Comparison of ENCODE assay signal across 16 mouse cellular contexts in genomic region chr7:101516460-101516859, GRCm38 (mm10).
DNase-seq lines count a peak whose midpoint lies in the region; ATAC-seq and TF ChIP-seq lines count a peak whose summit lies in the region.
"Had no signal": no experiment of that assay in that cellular context is flagged by ENCODE, and none has a peak within 500 bp of the region (broad histone marks: within the 10 kb centered on the region; RNA-seq: fewer than 3 reads in every experiment).

No protein-coding gene starts in this region.

- peak; percentile 64 for DNase-seq in CD4-positive, CD25-positive, alpha-beta regulatory T cell, adult 2 months (ENCODE audit: low read depth, low spot score)
- DNase-seq in liver, embryonic 14.5 days (ENCODE audit: low read depth in 3 of 3, low spot score in 3 of 3) = no peak
- DNase-seq in liver = no peak
- DNase-seq in cerebellum, postnatal 14 days = no peak
- DNase-seq: adrenal gland, postnatal 25 days; cerebellum, adult 18-20 months; embryo, embryonic 11 days; heart, postnatal 36 days; lung, embryonic 14.5 days; right cerebral cortex, postnatal 14 days had no signal

- H3K27ac ChIP-seq in liver, embryonic 14.5 days = no peak overlapping the region
- no peak overlapping the region for H3K27ac ChIP-seq in cortical plate, adult 2 months (ENCODE audit: insufficient read depth, low read length)

- no peak for TF ChIP-seq POLR2A in cortical plate, adult 2 months (IDR thresholded peaks at IDR 0.05; ENCODE audit: extremely low read depth, insufficient read depth, low read length)

- no peaks in the 10 kb centered on the region for H3K4me1 ChIP-seq in liver, embryonic 14.5 days (replicated peaks; ENCODE audit: control insufficient read depth in 2 of 2, insufficient read depth in 2 of 2, low read length in 1 of 2)
- H3K4me1 ChIP-seq in E14TG2a.4 (replicated peaks; ENCODE audit: low read depth, low read length) = peaks cover 12% of the 10 kb centered on the region
- peaks cover 9% of the 10 kb centered on the region for H3K4me1 ChIP-seq in cortical plate, adult 2 months (ENCODE audit: control insufficient read depth, insufficient read depth, low read length)

- no peak for TF ChIP-seq EP300 in liver, embryonic 14.5 days (IDR thresholded peaks at IDR 0.05; ENCODE audit: low read depth)

- no peak overlapping the region for H3K4me2 ChIP-seq in liver, embryonic 14.5 days (ENCODE audit: low read depth)
- H3K4me2 ChIP-seq: lung, embryonic 14.5 days had no signal

- peak; percentile 58; the same call in 1 of the 2 replicates for TF ChIP-seq CTCF in liver, embryonic 14.5 days (IDR thresholded peaks at IDR 0.05; ENCODE audit: low read depth)
- peak; percentile 91 for TF ChIP-seq CTCF in E14TG2a.4 (conservative IDR thresholded peaks at IDR 0.05; ENCODE audit: low read length)
- 0 out of 2 replicates have a peak, but pooled peaks have one; percentile 5 for TF ChIP-seq CTCF in cortical plate, adult 2 months (IDR thresholded peaks at IDR 0.05; ENCODE audit: extremely low read depth, insufficient read depth, low read length)

- H3K9me3 ChIP-seq in liver, embryonic 14.5 days (ENCODE audit: control insufficient read depth, low read length) = no peaks in the 10 kb centered on the region
- H3K9me3 ChIP-seq in E14TG2a.4 (ENCODE audit: low read length) = no peaks in the 10 kb centered on the region

- H3K36me3 ChIP-seq in liver, embryonic 14.5 days (replicated peaks; ENCODE audit: control insufficient read depth, insufficient read depth, low read depth) = no peaks in the 10 kb centered on the region
- no peaks in the 10 kb centered on the region for H3K36me3 ChIP-seq in E14TG2a.4 (ENCODE audit: insufficient read depth, low read length)

- no peak for ATAC-seq in CD4-positive, CD25-positive, alpha-beta regulatory T cell, adult 4 months
- no peak for ATAC-seq in liver, embryonic 14.5 days (ENCODE audit: insufficient read depth)
- no peak for ATAC-seq in erythroid progenitor cell, adult 5-6 weeks (replicated peaks; ENCODE audit: low FRiP score, poor library complexity, severe bottlenecking)

- no peaks in the 10 kb centered on the region for H3K27me3 ChIP-seq in liver, embryonic 14.5 days (ENCODE audit: control insufficient read depth, insufficient read depth, low read length)
- H3K27me3 ChIP-seq in E14TG2a.4 (ENCODE audit: insufficient read depth, low read length) = peaks cover 19% of the 10 kb centered on the region

- H3K9ac ChIP-seq in liver, embryonic 14.5 days (replicated peaks) = no peak overlapping the region
- H3K9ac ChIP-seq: lung, embryonic 14.5 days had no signal

- H3K4me3 ChIP-seq in liver, embryonic 14.5 days (ENCODE audit: insufficient read depth in 1 of 2, low read depth in 2 of 2, low read length in 2 of 2) = no peak overlapping the region
- H3K4me3 ChIP-seq in E14TG2a.4 (replicated peaks; ENCODE audit: low read length) = no peak overlapping the region
- H3K4me3 ChIP-seq in cortical plate, adult 2 months (ENCODE audit: insufficient read depth, low read length) = no peak overlapping the region
- H3K4me3 ChIP-seq: erythroblast, embryonic 14.5 days; megakaryocyte, embryonic 14.5 days had no signal

- 59% methylated on average over 6 of the region's 6 CpGs for WGBS in liver, embryonic 14.5 days (ENCODE audit: insufficient replicate concordance)

Comparison
In these comparisons a context has a peak if more than half of its experiments do, and no peak if none do; other contexts are left out.
1. CTCF ChIP-seq: peak in every context shown above with its lines; median percentile 91 in E14TG2a.4; 58 in liver, embryonic 14.5 days; 5 in cortical plate, adult 2 months.